Mouse (Mus musculus): ENCODE results near the gene Best2.
A peak's percentile ranks its signal among the peaks of the same experiment; 100 is the strongest.

The Best2 gene

GRCm38 (mm10) chr8:84966603-84967002, 47.7 kb downstream of the Best2 start:
- DNase-seq (ENCODE audit: low spot score) = no peak

- peak; percentile 96 for DNase-seq (ENCODE audit: low spot score)
These were observed 48.5 kb downstream of the Best2 start for GRCm38 (mm10) chr8:84965731-84966291.

GRCm38 (mm10) chr8:84963952-84964351, 50.4 kb downstream of the Best2 start:
- no peak for DNase-seq (ENCODE audit: low spot score)

DNA sequence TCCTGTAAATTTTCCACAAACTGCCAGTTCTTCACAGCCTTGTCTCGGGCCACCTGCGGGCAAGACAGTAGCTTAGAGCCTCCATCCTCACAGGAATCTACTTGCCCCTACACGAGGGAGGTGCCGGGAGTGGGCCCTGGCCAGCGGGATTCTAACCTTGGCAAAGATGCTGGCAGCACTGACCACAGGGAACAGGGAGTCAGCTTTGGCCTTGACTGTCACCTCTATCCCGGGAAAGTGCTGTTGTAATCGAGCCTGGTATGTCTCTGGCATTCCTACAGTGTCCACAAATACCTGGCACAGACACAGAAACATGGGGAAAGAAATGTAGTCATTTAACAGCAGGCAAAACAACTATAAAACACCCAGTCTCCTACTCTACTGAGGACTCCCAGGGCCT, 54.5 kb downstream of the Best2 start:
- DNase-seq (ENCODE audit: low spot score) = no peak

All from lung, postnatal 25 days (tissue).